In genomic region chr2:144332486-144332885, GRCm38 (mm10) we compare ENCODE assay signal across 9 mouse cellular contexts. TPM values are rescaled to one million over a fixed set of nuclear protein-coding genes. Genes with fewer than 3 reads are reported as not detected.
A peak's percentile ranks its signal among the peaks of the same experiment; 100 is the strongest.
DNase-seq lines count a peak whose midpoint lies in the region; ATAC-seq lines count a peak whose summit lies in the region.
"Had no signal": no experiment of that assay in that cellular context is flagged by ENCODE, and none has a peak within 500 bp of the region (broad histone marks: within the 10 kb centered on the region; RNA-seq: fewer than 3 reads in every experiment).

No protein-coding gene starts in this region.

- no peak overlapping the region for H3K9ac ChIP-seq in kidney, embryonic 14.5 days (ENCODE audit: low read depth, low read length)
- H3K9ac ChIP-seq in embryonic facial prominence, embryonic 11.5 days (replicated peaks; ENCODE audit: low read length), result no peak overlapping the region
- H3K9ac ChIP-seq in intestine, embryonic 15.5 days, result no peak overlapping the region
- H3K9ac ChIP-seq in neural tube, embryonic 12.5 days, result no peak overlapping the region

- no peaks in the 10 kb centered on the region for H3K9me3 ChIP-seq in kidney, embryonic 14.5 days (ENCODE audit: control insufficient read depth, low read length)
- no peaks in the 10 kb centered on the region for H3K9me3 ChIP-seq in embryonic facial prominence, embryonic 11.5 days (replicated peaks; ENCODE audit: control insufficient read depth, low read length)
- H3K9me3 ChIP-seq in intestine, embryonic 15.5 days, result no peaks in the 10 kb centered on the region
- no peaks in the 10 kb centered on the region for H3K9me3 ChIP-seq in neural tube, embryonic 12.5 days

- peak overlapping the region; percentile 83 for H3K4me2 ChIP-seq in kidney, embryonic 14.5 days (replicated peaks; ENCODE audit: low read depth, low read length)
- peak overlapping the region; percentile 22 for H3K4me2 ChIP-seq in embryonic facial prominence, embryonic 11.5 days (ENCODE audit: low read depth, low read length)
- peak overlapping the region; percentile 97 for H3K4me2 ChIP-seq in intestine, embryonic 15.5 days (replicated peaks)
- peak overlapping the region; percentile 96 for H3K4me2 ChIP-seq in neural tube, embryonic 12.5 days (replicated peaks)

- H3K27ac ChIP-seq in kidney, embryonic 14.5 days (ENCODE audit: low read depth, low read length), result no peak overlapping the region
- H3K27ac ChIP-seq in embryonic facial prominence, embryonic 11.5 days (replicated peaks; ENCODE audit: low read depth, low read length), result no peak overlapping the region
- H3K27ac ChIP-seq in intestine, embryonic 15.5 days, result no peak overlapping the region
- no peak overlapping the region for H3K27ac ChIP-seq in neural tube, embryonic 12.5 days

- intact Hi-C loops in left cerebral cortex, postnatal 36 days (cut with DNase I), result no loop called here

- no peaks in the 10 kb centered on the region for H3K36me3 ChIP-seq in kidney, embryonic 14.5 days (ENCODE audit: control insufficient read depth, insufficient read depth, low read length)
- H3K36me3 ChIP-seq in embryonic facial prominence, embryonic 11.5 days (replicated peaks; ENCODE audit: control insufficient read depth, insufficient read depth, low read depth, low read length), result no peaks in the 10 kb centered on the region
- no peaks in the 10 kb centered on the region for H3K36me3 ChIP-seq in intestine, embryonic 15.5 days
- H3K36me3 ChIP-seq in neural tube, embryonic 12.5 days, result no peaks in the 10 kb centered on the region

- WGBS in kidney, embryonic 14.5 days, result 6% methylated on average over 9 of the region's 9 CpGs
- 3% methylated on average over 9 of the region's 9 CpGs for WGBS in embryonic facial prominence, embryonic 11.5 days
- 8% methylated on average over 9 of the region's 9 CpGs for WGBS in intestine, embryonic 15.5 days
- WGBS in neural tube, embryonic 12.5 days, result 5% methylated on average over 9 of the region's 9 CpGs

- ATAC-seq in kidney, embryonic 14.5 days (ENCODE audit: low FRiP score, low TSS enrichment), result no peak
- ATAC-seq in embryonic facial prominence, embryonic 11.5 days (replicated peaks; ENCODE audit: insufficient number of reproducible peaks, low FRiP score, low TSS enrichment, low read depth), result no peak
- ATAC-seq in intestine, embryonic 15.5 days, result no peak
- ATAC-seq in neural tube, embryonic 12.5 days (ENCODE audit: low FRiP score, low read depth), result no peak

- peaks cover 22% of the 10 kb centered on the region for H3K4me1 ChIP-seq in kidney, embryonic 14.5 days (ENCODE audit: control insufficient read depth, insufficient read depth, low read length)
- H3K4me1 ChIP-seq in embryonic facial prominence, embryonic 11.5 days (ENCODE audit: control insufficient read depth, insufficient read depth, low read length), result peaks cover 9% of the 10 kb centered on the region
- peaks cover 31% of the 10 kb centered on the region for H3K4me1 ChIP-seq in intestine, embryonic 15.5 days (replicated peaks)
- H3K4me1 ChIP-seq in neural tube, embryonic 12.5 days, result peaks cover 36% of the 10 kb centered on the region

- H3K27me3 ChIP-seq in kidney, embryonic 14.5 days (ENCODE audit: control insufficient read depth, insufficient read depth, low read length), result peaks cover 49% of the 10 kb centered on the region
- H3K27me3 ChIP-seq in embryonic facial prominence, embryonic 11.5 days (ENCODE audit: control insufficient read depth, insufficient read depth, low read length), result peaks cover 44% of the 10 kb centered on the region
- H3K27me3 ChIP-seq in intestine, embryonic 15.5 days (replicated peaks), result peaks cover 45% of the 10 kb centered on the region
- H3K27me3 ChIP-seq in neural tube, embryonic 12.5 days (replicated peaks), result peaks cover 75% of the 10 kb centered on the region
- H3K27me3 ChIP-seq: CH12.LX had no signal

- DNase-seq in kidney, postnatal 4 days, result no peak
- DNase-seq in embryonic facial prominence, embryonic 11.5 days (ENCODE audit: low spot score), result peak; percentile 24
- no peak for DNase-seq in adrenal gland, adult (ENCODE audit: inconsistent age in 2 of 2, low spot score in 1 of 2)
- no peak for DNase-seq in adrenal gland, postnatal 10 days
- no peak for DNase-seq in left cerebral cortex, postnatal 36 days (ENCODE audit: low spot score in 2 of 2)

- peak overlapping the region; percentile 23 for H3K4me3 ChIP-seq in kidney, embryonic 14.5 days (ENCODE audit: low read length)
- H3K4me3 ChIP-seq in embryonic facial prominence, embryonic 11.5 days (ENCODE audit: low read depth, low read length), result peak overlapping the region; percentile 48; the same call in 1 of the 2 replicates
- peak overlapping the region; percentile 27 for H3K4me3 ChIP-seq in intestine, embryonic 15.5 days (replicated peaks)
- H3K4me3 ChIP-seq in neural tube, embryonic 12.5 days, result peak overlapping the region; percentile 45

RNA-seq across cellular contexts. Expression of gene Ovol2, which starts 0.5 kb away (rescaled TPM):
- polyA plus RNA-seq in kidney, embryonic 14.5 days (2014; fragmentation: Nextera tagmentation; extraction: Ambion mirVana), result 1.8 and 2.1 TPM in 2 replicates
- 0.53 and 0.63 TPM in 2 replicates for polyA plus RNA-seq in embryonic facial prominence, embryonic 11.5 days (2014; fragmentation: Nextera tagmentation; extraction: Ambion mirVana)
- polyA plus RNA-seq in intestine, embryonic 15.5 days (2015; fragmentation: Nextera tagmentation; extraction: Ambion mirVana), result 1.1 and 1.9 TPM in 2 replicates
- polyA plus RNA-seq in neural tube, embryonic 12.5 days (2016; fragmentation: Nextera tagmentation; extraction: Ambion mirVana), result 0.13 and 0.16 TPM in 2 replicates
- total RNA-seq in adrenal gland, postnatal 10 days (2021), result not detected
- 10 to 100 TPM in 1 of 2 experiments, 1 to 10 TPM in 1; 6.9 to 10.8 TPM for total RNA-seq in left cerebral cortex, postnatal 36 days (2021)
- total RNA-seq: CH12.LX had no signal

RNA-seq across cellular contexts. Expression of gene Kat14, which starts 36.3 kb away (rescaled TPM):
- polyA plus RNA-seq in kidney, embryonic 14.5 days (2014; fragmentation: Nextera tagmentation; extraction: Ambion mirVana), result 34.8 and 47.5 TPM in 2 replicates
- 39.2 and 41.2 TPM in 2 replicates for polyA plus RNA-seq in embryonic facial prominence, embryonic 11.5 days (2014; fragmentation: Nextera tagmentation; extraction: Ambion mirVana)
- 41.1 and 46.9 TPM in 2 replicates for polyA plus RNA-seq in intestine, embryonic 15.5 days (2015; fragmentation: Nextera tagmentation; extraction: Ambion mirVana)
- 38.8 and 39.8 TPM in 2 replicates for polyA plus RNA-seq in neural tube, embryonic 12.5 days (2016; fragmentation: Nextera tagmentation; extraction: Ambion mirVana)
- 10 to 100 TPM; 23.8 to 28.8 TPM for total RNA-seq in adrenal gland, postnatal 10 days (2021)
- 10 to 100 TPM; 35.6 to 39.5 TPM for total RNA-seq in left cerebral cortex, postnatal 36 days (2021)

RNA-seq across cellular contexts. Expression of gene Pet117, which starts 36.3 kb away (rescaled TPM):
- polyA plus RNA-seq in kidney, embryonic 14.5 days (2014; fragmentation: Nextera tagmentation; extraction: Ambion mirVana), result not detected in 2 replicates
- not detected in 2 replicates for polyA plus RNA-seq in embryonic facial prominence, embryonic 11.5 days (2014; fragmentation: Nextera tagmentation; extraction: Ambion mirVana)
- polyA plus RNA-seq in intestine, embryonic 15.5 days (2015; fragmentation: Nextera tagmentation; extraction: Ambion mirVana), result 2.8 and 3.5 TPM in 2 replicates
- polyA plus RNA-seq in neural tube, embryonic 12.5 days (2016; fragmentation: Nextera tagmentation; extraction: Ambion mirVana), result 3.3 TPM in 1 of 2 replicates, not detected in the other
- 1 to 10 TPM; 5.9 to 8.6 TPM for total RNA-seq in adrenal gland, postnatal 10 days (2021)
- total RNA-seq in left cerebral cortex, postnatal 36 days (2021), result 1 to 10 TPM; 7.3 to 8.1 TPM
- total RNA-seq: CH12.LX had no signal

Comparison
In these comparisons a context has a peak if more than half of its experiments do, and no peak if none do; other contexts are left out.
1. H3K4me2 ChIP-seq: peak in every context shown above with its lines; median percentile 97 in intestine, embryonic 15.5 days; 96 in neural tube, embryonic 12.5 days; 83 in kidney, embryonic 14.5 days; 22 in embryonic facial prominence, embryonic 11.5 days.